Mouse (Mus musculus): ENCODE measurements around the gene Ugt1a9.
"Not testable (repeated sequence)": the region's sequence is repeated elsewhere in the genome, so short reads cannot be mapped to it uniquely, and the experiment has no call there.

DNA sequence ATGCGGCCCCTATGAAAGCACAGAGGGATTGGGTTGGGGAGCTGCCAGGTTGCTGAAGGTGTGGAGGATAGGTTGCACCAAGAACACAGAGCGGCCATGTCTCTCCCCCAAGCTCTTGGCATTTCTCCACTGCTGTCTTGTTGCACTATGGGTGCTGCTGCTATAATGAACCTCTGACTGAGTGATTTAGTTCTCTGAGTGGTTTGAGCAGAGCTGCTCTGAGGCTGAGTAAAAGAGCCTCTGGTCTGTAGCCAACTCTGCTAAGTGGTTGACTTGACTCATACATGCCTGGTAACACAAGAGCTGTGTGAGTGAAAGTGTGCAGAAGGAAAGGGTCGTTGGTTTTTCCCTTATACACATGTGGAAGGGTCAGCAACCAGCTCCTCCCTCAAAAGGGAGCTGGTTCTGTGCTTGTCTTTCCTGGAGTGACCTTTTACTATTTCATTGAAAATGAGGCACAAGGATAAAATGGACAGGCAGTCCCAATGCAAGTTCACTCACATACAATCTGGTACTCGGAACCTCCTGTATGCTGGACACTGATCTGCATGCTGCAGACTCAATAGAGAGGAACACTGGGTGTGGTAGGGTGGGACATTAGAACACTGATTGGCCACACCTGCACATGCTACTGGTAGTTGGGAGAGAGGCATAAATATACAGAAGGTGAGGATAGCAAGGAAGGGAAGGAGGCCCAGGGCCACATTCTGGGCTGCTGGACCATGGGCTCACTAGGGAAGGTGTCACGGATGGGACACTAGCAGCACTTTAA, 33.3 kb downstream of the Ugt1a9 start:
- not testable (repeated sequence) for TF ChIP-seq CTCF (IDR thresholded peaks at IDR 0.05; ENCODE audit: low read depth, low read length); POLR2A (IDR thresholded peaks at IDR 0.05; ENCODE audit: insufficient read depth, low read length); EP300 (IDR thresholded peaks at IDR 0.05; ENCODE audit: insufficient read depth, low read depth, low read length)

Measured in ES-Bruce4 (cell line).